Mouse (Mus musculus): ENCODE results near the gene Wfdc10.

Gene Wfdc10

GRCm38 (mm10) chr2:164655858-164656257 lies at the start of gene Wfdc10:
Gene Wfdc10, plus strand, starts transcription at chr2:164656046.
- peak; percentile 29 to 36 for DNase-seq (ENCODE audit: low spot score in 2 of 2)

DNA sequence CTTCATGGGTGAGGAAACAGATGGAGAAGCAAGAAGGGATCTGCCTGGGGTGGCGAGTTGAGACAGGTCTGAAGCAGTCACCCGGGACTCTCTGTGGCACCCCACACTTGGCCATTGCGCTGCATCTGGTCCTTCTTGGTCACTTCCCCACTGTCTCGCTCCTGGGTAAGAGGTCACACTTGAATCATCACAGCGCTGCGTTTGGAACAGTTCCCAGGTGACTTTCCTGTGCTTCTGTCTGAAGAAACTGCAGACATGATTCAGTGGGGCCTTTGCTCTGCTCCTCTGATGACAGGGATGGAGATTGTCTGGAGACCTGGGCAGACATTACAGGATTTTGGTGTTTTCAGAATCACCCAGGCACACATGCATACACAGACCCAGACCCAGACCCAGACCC lies 47.1 kb upstream of the Wfdc10 start:
- no peak for DNase-seq (ENCODE audit: low spot score in 2 of 2)

DNA sequence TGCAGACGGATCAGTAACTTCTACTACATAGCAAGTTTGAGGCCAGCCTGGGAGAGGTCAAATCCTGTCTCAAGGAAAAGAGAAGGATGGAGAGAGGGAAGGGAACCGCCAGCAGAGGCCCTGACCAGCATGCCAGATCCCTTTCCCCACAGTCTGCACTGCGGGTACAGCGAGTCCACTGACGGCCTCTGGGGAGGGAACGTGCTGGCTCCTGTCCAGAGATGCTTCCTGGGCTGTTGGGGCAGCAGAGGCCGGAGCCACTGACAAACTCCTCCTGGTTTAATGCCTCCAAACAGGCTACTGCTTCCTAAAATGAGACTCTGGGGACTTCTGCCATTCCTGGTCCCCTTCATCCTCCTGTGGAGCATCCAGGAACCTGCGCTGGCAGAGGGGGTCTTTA lies 42.4 kb upstream of the Wfdc10 start, which contains the start of the genes Wfdc6b and Wfdc8:
Gene Wfdc6b (plus strand): TSS at position 52 of the 400 bp plus-strand sequence.
Gene Wfdc8 (minus strand): TSS at position 156 of the 400 bp plus-strand sequence.
- DNase-seq (ENCODE audit: low spot score in 2 of 2): peak in 1 of 2 experiments; percentile 43

GRCm38 (mm10) chr2:164615386-164615785 lies 40.5 kb upstream of the Wfdc10 start:
- no peak for DNase-seq (ENCODE audit: low spot score in 2 of 2)

- DNase-seq (ENCODE audit: low spot score in 2 of 2): no peak
These were observed 36.8 kb upstream of the Wfdc10 start for GRCm38 (mm10) chr2:164619050-164619449.

DNA sequence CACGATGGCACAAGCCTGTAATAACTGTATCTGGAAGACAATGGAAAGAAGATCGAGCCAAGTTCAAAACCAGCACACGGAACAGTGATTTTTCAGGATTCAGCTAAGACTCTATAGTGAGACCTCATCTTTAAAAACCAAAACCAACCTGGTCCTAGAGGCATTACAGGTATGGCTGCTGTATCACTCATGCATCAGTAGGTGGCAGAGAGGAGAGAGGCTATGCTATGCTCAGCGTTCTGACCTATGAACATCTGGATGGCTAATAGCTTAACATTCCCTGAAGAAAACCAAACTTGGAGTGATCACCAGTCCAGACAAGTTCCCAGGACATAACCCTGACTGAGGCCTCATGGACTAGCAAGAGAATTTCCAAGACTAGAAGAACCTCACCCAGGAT lies 34.1 kb upstream of the Wfdc10 start:
- no peak for DNase-seq (ENCODE audit: low spot score in 2 of 2)

GRCm38 (mm10) chr2:164635266-164635665 lies 20.6 kb upstream of the Wfdc10 start:
- no peak for DNase-seq (ENCODE audit: low spot score in 2 of 2)

DNA sequence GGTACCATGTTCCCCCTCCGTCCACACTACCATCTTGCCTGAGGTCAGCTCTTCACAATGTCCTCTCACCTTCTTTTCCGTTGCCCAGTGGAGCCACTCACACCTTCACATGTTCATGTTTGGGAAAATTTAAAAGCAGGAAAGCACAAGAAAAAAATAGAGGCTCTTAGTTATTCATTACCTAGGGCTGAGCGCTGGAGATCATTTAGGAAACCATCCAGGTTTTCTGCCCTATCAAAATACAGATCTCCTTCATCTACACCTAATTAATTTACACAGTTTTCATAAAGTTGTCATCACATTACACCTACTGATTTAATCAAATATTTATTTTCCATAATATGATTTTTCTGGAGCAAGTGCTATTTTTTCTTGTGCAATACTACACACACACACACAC lies 17.1 kb upstream of the Wfdc10 start, which contains the start of gene Wfdc16:
Gene Wfdc16 (minus strand): TSS at position 101 of the 400 bp plus-strand sequence.
- no peak for DNase-seq (ENCODE audit: low spot score in 2 of 2)

GRCm38 (mm10) chr2:164641129-164641528 lies 14.7 kb upstream of the Wfdc10 start:
- DNase-seq (ENCODE audit: low spot score in 2 of 2): no peak

DNA sequence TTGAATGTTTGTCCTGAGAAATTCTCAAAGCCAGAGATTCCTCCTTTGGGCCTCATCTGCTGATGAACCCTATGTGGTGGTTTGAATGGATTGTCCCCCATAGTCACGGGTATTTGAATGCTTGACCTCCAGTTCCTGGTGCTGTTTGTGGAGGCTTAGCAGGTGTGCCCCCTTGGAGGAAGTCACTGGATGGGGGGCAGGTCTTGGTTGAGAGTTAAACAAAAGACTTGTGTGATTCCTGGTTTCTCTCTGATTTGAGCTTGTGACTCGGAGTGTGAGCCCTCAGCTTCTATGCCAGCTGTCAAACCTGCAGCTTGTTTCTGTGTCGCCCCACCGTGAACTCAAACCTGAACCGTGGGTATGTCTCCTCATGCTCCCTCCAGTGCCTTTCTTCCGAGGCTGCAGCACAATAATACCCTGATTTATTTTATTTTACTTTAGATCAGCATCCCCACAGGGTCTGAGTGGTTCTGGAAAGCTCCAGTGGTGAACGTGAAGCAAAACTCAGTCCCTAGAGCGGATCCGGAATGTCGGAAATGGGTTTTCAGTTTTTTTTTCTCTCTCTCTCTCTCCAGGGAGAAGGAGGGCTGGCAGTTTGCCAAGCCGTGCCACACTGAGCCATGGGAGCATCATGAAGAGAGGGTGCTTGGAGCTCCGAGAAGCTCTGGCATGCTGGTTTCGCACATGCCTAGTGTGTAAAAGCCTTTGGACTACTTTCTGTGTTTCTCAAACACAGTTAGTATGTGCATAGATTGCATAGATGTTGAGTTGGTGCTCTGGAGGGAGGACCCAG lies 13.8 kb upstream of the Wfdc10 start:
- no peak for DNase-seq (ENCODE audit: low spot score in 2 of 2)

GRCm38 (mm10) chr2:164656483-164656882 lies 637 bp downstream of the Wfdc10 start, which contains the start of gene Wfdc9:
Gene Wfdc9, minus strand, starts transcription at chr2:164656583.
- no peak for DNase-seq (ENCODE audit: low spot score in 2 of 2)

GRCm38 (mm10) chr2:164664851-164665250 lies 9.0 kb downstream of the Wfdc10 start:
- DNase-seq (ENCODE audit: low spot score in 2 of 2): no peak

DNA sequence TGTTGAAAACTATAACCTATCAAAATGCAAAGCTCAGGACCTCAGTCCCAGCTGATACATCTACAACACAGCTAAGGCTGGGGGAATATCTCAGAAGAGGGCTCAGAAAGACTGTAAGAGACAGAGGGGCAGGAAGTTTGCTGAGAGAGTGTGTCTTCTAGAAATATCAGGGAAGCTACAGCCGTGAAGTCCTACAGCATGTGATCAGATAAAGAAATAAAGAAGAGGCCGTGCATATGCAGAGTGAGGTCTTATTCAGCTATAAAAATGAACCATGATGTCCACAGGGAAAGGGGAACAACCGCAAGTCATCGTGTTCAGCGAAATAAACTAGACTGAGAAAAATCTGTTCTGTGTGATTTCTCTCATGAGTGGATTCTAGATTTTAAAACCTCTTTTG lies 14.4 kb downstream of the Wfdc10 start:
- no peak for DNase-seq (ENCODE audit: low spot score in 2 of 2)

GRCm38 (mm10) chr2:164670938-164671337 lies 15.1 kb downstream of the Wfdc10 start:
- no peak for DNase-seq (ENCODE audit: low spot score in 2 of 2)

DNA sequence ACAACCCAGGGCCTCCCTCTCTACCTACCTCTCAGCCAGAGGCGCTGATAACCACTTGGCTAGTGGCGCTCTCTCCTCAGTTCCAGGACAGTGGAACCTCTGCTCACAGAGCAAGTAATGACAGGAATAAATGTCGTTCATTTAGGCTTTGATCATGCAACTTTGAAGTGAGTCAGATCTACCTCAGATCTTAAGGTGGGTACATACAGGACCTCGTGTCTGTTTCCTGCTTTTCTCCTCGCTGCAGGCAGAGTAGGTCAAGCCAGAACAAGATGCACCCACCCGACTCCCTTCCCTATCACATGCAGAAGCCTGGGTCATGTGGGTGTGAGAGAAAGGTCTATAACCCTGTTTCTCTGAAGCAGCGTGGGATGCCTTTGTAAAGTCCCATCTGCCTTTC lies 18.1 kb downstream of the Wfdc10 start, which contains the start of gene Wfdc11:
Gene Wfdc11 (minus strand): TSS at position 101 of the 400 bp plus-strand sequence.
- DNase-seq (ENCODE audit: low spot score in 2 of 2): peak; percentile 4 to 18

DNA sequence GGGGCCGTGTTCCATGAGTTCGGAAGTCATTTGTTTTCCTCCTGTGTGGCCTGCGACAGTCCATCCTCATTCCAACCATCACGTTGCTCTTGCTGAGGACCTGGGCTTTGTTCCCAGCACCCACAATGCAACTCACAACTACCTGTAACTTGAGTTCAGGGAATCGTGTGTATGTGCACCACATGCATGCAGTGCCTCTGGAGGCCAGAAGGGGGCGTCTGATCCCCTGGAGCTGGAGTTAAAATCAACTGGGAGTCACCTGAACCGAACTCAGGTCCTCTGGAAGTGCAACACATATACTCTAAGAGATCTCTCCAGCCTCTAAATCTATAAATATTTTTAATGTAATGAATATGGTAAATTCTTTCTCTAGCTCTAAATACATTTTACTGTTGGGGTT lies 20.3 kb downstream of the Wfdc10 start:
- DNase-seq (ENCODE audit: low spot score in 2 of 2): no peak

DNA sequence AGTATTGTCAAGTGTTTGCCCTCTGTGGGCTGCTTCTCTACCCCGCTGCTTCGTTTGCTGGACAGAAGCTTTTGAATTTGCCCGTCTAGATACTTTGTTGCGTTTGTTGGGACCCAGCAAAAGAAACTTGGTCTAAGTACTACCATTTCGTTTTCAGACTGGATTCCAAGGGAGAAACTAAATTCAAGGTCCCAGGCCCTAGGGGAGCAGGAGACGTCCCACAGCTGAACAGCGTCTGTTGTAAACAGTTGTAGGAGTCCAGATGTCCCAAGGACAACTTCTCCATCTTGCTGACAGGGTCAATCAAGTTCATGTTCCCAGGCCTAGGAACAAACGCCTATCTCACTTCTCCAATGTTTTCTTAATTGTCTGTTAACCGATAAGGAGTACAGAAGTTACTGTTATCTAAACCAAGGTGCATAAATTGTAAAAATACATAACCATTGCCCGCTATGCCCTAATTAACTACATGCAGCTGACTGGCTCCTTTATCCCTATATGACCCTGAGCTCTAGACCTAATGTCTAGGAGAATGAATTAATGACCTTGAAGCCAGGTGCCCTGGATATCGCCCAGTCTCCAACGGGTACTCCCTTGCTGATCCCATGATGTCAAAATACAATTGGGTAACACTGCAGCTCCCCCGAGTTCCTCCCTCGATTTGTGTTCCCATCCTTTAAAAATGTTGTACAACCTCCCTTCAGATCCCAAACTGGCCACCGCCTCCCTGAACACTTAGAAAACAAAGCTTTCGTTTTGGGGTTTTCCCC lies 21.3 kb downstream of the Wfdc10 start:
- DNase-seq (ENCODE audit: low spot score in 2 of 2): no peak

- DNase-seq (ENCODE audit: low spot score in 2 of 2): peak; percentile 55 to 60
These were observed 23.2 kb downstream of the Wfdc10 start for GRCm38 (mm10) chr2:164678848-164679625.

- DNase-seq (ENCODE audit: low spot score in 2 of 2): no peak
These were observed 24.1 kb downstream of the Wfdc10 start for GRCm38 (mm10) chr2:164679906-164680305.

DNA sequence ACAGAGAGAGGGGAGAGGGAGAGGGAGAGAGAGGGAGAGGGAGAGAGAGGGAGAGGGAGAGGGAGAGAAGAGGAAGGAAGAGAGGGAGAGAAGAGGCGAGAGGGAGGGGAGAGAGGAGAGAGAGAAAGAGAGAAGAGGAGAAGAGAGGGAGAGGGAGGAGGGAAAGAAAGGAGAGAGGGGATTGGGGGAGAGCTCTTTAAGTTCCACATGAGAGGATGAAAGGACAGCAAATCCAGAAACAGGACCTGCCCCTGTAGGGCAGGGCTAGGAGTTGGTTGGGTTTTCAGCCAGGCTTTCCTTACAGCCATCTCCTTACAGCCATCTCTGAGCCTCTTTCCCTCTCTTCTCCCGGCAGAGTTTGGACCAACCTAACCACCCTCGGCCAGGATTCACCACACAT lies 29.0 kb downstream of the Wfdc10 start, which contains the start of gene Wfdc13:
Gene Wfdc13 (plus strand): TSS at position 301 of the 400 bp plus-strand sequence.
- no peak for DNase-seq (ENCODE audit: low spot score in 2 of 2)

GRCm38 (mm10) chr2:164698201-164698600 lies 42.4 kb downstream of the Wfdc10 start, which contains the start of gene Spint4:
Gene Spint4, plus strand, starts transcription at chr2:164698501.
- DNase-seq (ENCODE audit: low spot score in 2 of 2): no peak
